Mouse (Mus musculus): ENCODE data around the gene Uhrf1bp1l. TPM values are rescaled to one million over a fixed set of nuclear protein-coding genes. Genes with fewer than 3 reads are reported as not detected.
A peak's percentile ranks its signal among the peaks of the same experiment; 100 is the strongest.

The Uhrf1bp1l gene
- polyA plus RNA-seq, 1 experiment from 2014 or later = 31.1 TPM

GRCm38 (mm10) chr10:89747221-89747905, 2.6 kb downstream of the Uhrf1bp1l start:
- Histone ChIP-seq H3K36me3 (no peaks in the 10 kb centered on the region), H3K27ac (replicated peaks) (no peak overlapping the region), H3K4me2 (peak overlapping the region; percentile 23; the same call in 1 of the 2 replicates), H3K27me3 (no peaks in the 10 kb centered on the region), H3K9me3 (no peaks in the 10 kb centered on the region), H3K9ac (no peak overlapping the region), H3K4me1 (replicated peaks) (peaks cover 15% of the 10 kb centered on the region), H3K4me3 (no peak overlapping the region)
- WGBS = 92% methylated on average over 8 of the region's 8 CpGs
- ATAC-seq (ENCODE audit: low FRiP score, low read depth) = no peak

GRCm38 (mm10) chr10:89747911-89748310, 3.1 kb downstream of the Uhrf1bp1l start:
- Histone ChIP-seq H3K4me3 (no peak overlapping the region), H3K4me2 (no peak overlapping the region), H3K27ac (replicated peaks) (no peak overlapping the region), H3K36me3 (no peaks in the 10 kb centered on the region), H3K4me1 (replicated peaks) (peaks cover 15% of the 10 kb centered on the region), H3K9ac (no peak overlapping the region), H3K27me3 (no peaks in the 10 kb centered on the region), H3K9me3 (no peaks in the 10 kb centered on the region)
- no peak for ATAC-seq (ENCODE audit: low FRiP score, low read depth)
- 90% methylated on average over 1 of the region's 1 CpGs for WGBS

GRCm38 (mm10) chr10:89748619-89749018, 3.8 kb downstream of the Uhrf1bp1l start:
- WGBS = 97% methylated on average over 2 of the region's 2 CpGs
- no peak overlapping the region for H3K4me2 ChIP-seq
- H3K9ac ChIP-seq = no peak overlapping the region
- H3K36me3 ChIP-seq = no peaks in the 10 kb centered on the region
- no peaks in the 10 kb centered on the region for H3K9me3 ChIP-seq
- H3K27ac ChIP-seq (replicated peaks) = no peak overlapping the region
- ATAC-seq (ENCODE audit: low FRiP score, low read depth) = no peak
- peaks cover 15% of the 10 kb centered on the region for H3K4me1 ChIP-seq (replicated peaks)
- no peaks in the 10 kb centered on the region for H3K27me3 ChIP-seq
- no peak overlapping the region for H3K4me3 ChIP-seq

- Histone ChIP-seq H3K27ac (replicated peaks) (no peak overlapping the region), H3K27me3 (no peaks in the 10 kb centered on the region), H3K4me2 (no peak overlapping the region), H3K9me3 (no peaks in the 10 kb centered on the region), H3K4me1 (replicated peaks) (peaks cover 10% of the 10 kb centered on the region), H3K9ac (no peak overlapping the region), H3K4me3 (no peak overlapping the region), H3K36me3 (no peaks in the 10 kb centered on the region)
- 89% methylated on average over 5 of the region's 5 CpGs for WGBS
- ATAC-seq (ENCODE audit: low FRiP score, low read depth) = no peak
Measured at GRCm38 (mm10) chr10:89751069-89751468, 6.3 kb downstream of the Uhrf1bp1l start.

- H3K27ac ChIP-seq (replicated peaks) = no peak overlapping the region
- WGBS = 93% methylated on average over 4 of the region's 4 CpGs
- no peak overlapping the region for H3K4me3 ChIP-seq
- peaks cover 6% of the 10 kb centered on the region; the same call in 1 of the 2 replicates for H3K36me3 ChIP-seq
- ATAC-seq (ENCODE audit: low FRiP score, low read depth) = no peak
- H3K9ac ChIP-seq = no peak overlapping the region
- H3K4me2 ChIP-seq = no peak overlapping the region
- H3K4me1 ChIP-seq (replicated peaks) = no peaks in the 10 kb centered on the region
- H3K27me3 ChIP-seq = no peaks in the 10 kb centered on the region
- no peaks in the 10 kb centered on the region for H3K9me3 ChIP-seq
Measured at GRCm38 (mm10) chr10:89755231-89755630, 10.4 kb downstream of the Uhrf1bp1l start.

- H3K4me3 ChIP-seq = no peak overlapping the region
- no peaks in the 10 kb centered on the region for H3K4me1 ChIP-seq (replicated peaks)
- H3K9ac ChIP-seq = no peak overlapping the region
- H3K27ac ChIP-seq (replicated peaks) = no peak overlapping the region
- 80% methylated on average over 5 of the region's 5 CpGs for WGBS
- no peaks in the 10 kb centered on the region for H3K27me3 ChIP-seq
- no peak overlapping the region for H3K4me2 ChIP-seq
- H3K36me3 ChIP-seq = peaks cover 6% of the 10 kb centered on the region; the same call in 1 of the 2 replicates
- H3K9me3 ChIP-seq = no peaks in the 10 kb centered on the region
- no peak for ATAC-seq (ENCODE audit: low FRiP score, low read depth)
Measured at GRCm38 (mm10) chr10:89760772-89761171, 16.0 kb downstream of the Uhrf1bp1l start.

GRCm38 (mm10) chr10:89764457-89765121, 19.8 kb downstream of the Uhrf1bp1l start:
- Histone ChIP-seq H3K36me3 (no peaks in the 10 kb centered on the region), H3K9ac (no peak overlapping the region), H3K9me3 (no peaks in the 10 kb centered on the region), H3K27me3 (no peaks in the 10 kb centered on the region), H3K4me3 (no peak overlapping the region), H3K4me1 (replicated peaks) (no peaks in the 10 kb centered on the region), H3K27ac (replicated peaks) (no peak overlapping the region), H3K4me2 (no peak overlapping the region)
- ATAC-seq (ENCODE audit: low FRiP score, low read depth) = no peak
- WGBS = 87% methylated on average over 9 of the region's 9 CpGs

- Histone ChIP-seq H3K27ac (replicated peaks) (no peak overlapping the region), H3K4me2 (no peak overlapping the region), H3K36me3 (no peaks in the 10 kb centered on the region), H3K9me3 (no peaks in the 10 kb centered on the region), H3K4me1 (replicated peaks) (no peaks in the 10 kb centered on the region), H3K4me3 (no peak overlapping the region), H3K9ac (no peak overlapping the region), H3K27me3 (no peaks in the 10 kb centered on the region)
- ATAC-seq (ENCODE audit: low FRiP score, low read depth) = no peak
- WGBS = 95% methylated on average over 11 of the region's 11 CpGs
Measured at GRCm38 (mm10) chr10:89765790-89766714, 21.3 kb downstream of the Uhrf1bp1l start.

- WGBS = 87% methylated on average over 7 of the region's 7 CpGs
- H3K4me1 ChIP-seq (replicated peaks) = no peaks in the 10 kb centered on the region
- no peak overlapping the region for H3K9ac ChIP-seq
- H3K4me2 ChIP-seq = no peak overlapping the region
- no peaks in the 10 kb centered on the region for H3K9me3 ChIP-seq
- no peak overlapping the region for H3K4me3 ChIP-seq
- H3K36me3 ChIP-seq = no peaks in the 10 kb centered on the region
- H3K27me3 ChIP-seq = no peaks in the 10 kb centered on the region
- no peak for ATAC-seq (ENCODE audit: low FRiP score, low read depth)
- no peak overlapping the region for H3K27ac ChIP-seq (replicated peaks)
Measured at GRCm38 (mm10) chr10:89768352-89769020, 23.7 kb downstream of the Uhrf1bp1l start.

GRCm38 (mm10) chr10:89769096-89769495, 24.3 kb downstream of the Uhrf1bp1l start:
- no peaks in the 10 kb centered on the region for H3K36me3 ChIP-seq
- H3K4me2 ChIP-seq = no peak overlapping the region
- no peak for ATAC-seq (ENCODE audit: low FRiP score, low read depth)
- 88% methylated on average over 4 of the region's 4 CpGs for WGBS
- no peak overlapping the region for H3K27ac ChIP-seq (replicated peaks)
- no peaks in the 10 kb centered on the region for H3K27me3 ChIP-seq
- H3K4me1 ChIP-seq (replicated peaks) = no peaks in the 10 kb centered on the region
- H3K9me3 ChIP-seq = no peaks in the 10 kb centered on the region
- H3K4me3 ChIP-seq = no peak overlapping the region
- no peak overlapping the region for H3K9ac ChIP-seq

- Histone ChIP-seq H3K9ac (no peak overlapping the region), H3K4me3 (no peak overlapping the region), H3K4me2 (no peak overlapping the region), H3K4me1 (replicated peaks) (no peaks in the 10 kb centered on the region), H3K9me3 (no peaks in the 10 kb centered on the region), H3K36me3 (0 out of 2 replicates have a peak, but pooled peaks cover 2% of the 10 kb centered on the region), H3K27ac (replicated peaks) (no peak overlapping the region), H3K27me3 (no peaks in the 10 kb centered on the region)
- 58% methylated on average over 2 of the region's 2 CpGs for WGBS
- no peak for ATAC-seq (ENCODE audit: low FRiP score, low read depth)
Measured at GRCm38 (mm10) chr10:89771894-89772293, 27.1 kb downstream of the Uhrf1bp1l start.

All from hindbrain, embryonic 15.5 days (tissue).